Mouse (Mus musculus) layer of hippocampus, postnatal 25 days (tissue): ENCODE results near the gene Fsd2. TPM values are rescaled to one million over a fixed set of nuclear protein-coding genes. Genes with fewer than 3 reads are reported as not detected.

ENCODE experiments used
- DNase-seq, 2 experiments: peaks; one replicate each; pipeline ENCODE4 v3.0.0; 2022; ENCODE audit warnings: mixed read lengths in 2 of 2, low spot score in 1 of 2; ENCODE audit errors: extremely low spot score in 1 of 2
- total RNA-seq, 2 experiments: library from RNA; stranded (reverse); gene quantifications; 2 replicates each; pipeline ENCODE4 v1.2.3; 2021

Gene Fsd2
- total RNA-seq, 2 experiments from 2014 or later = 0.23 to 0.34 TPM

DNA sequence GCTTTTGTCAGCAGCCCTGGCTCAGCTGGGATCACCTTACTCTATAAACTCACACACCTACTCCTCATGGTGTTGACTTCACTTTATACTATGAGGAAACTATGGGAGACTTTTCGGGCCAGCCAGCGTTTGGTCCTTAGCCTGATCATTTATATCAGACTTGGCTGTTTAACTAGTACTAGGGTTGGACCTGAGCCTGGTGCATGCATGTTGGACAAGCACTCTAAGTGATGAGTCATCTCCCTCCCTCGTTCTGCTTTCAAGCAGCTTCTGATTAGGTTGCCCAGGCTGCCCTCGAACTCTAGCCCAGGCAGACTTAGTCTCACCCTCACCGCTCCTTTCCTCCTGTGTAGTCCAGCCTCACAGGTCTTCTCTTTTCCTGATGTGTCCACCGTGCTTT is 6.7 kb upstream of the Fsd2 start:
- no peak for DNase-seq

DNA sequence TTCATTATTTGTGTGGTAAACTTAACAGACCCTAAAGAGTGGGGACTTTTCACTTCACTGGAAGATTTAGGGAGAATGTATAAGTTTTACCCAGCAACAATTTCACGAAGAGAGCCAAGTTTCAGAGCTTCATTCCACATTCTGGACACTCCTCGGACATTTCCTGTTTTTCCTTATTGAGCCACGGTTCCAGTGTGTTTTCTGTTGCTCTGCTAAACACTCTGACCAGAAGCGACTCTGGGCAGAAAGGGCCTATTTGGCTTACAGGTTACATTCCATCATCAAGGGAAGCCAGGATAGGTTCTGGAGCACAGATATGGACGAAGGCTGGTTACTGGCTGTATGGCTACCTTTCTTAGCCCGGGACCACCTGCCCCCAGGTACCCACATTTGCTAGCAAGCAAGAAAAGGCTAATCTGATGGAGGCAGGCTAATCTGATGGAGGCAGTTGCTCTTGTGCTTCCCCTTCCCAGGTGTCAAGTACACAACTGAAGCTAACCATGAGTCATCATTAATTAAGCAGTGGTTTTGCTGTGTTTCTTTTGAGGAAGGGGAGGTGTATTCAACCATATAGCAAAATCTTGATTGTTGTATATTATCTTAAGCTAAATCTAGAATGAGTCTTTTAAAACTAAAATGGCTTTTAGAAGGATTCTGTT is 6.0 kb upstream of the Fsd2 start:
- no peak for DNase-seq

DNA sequence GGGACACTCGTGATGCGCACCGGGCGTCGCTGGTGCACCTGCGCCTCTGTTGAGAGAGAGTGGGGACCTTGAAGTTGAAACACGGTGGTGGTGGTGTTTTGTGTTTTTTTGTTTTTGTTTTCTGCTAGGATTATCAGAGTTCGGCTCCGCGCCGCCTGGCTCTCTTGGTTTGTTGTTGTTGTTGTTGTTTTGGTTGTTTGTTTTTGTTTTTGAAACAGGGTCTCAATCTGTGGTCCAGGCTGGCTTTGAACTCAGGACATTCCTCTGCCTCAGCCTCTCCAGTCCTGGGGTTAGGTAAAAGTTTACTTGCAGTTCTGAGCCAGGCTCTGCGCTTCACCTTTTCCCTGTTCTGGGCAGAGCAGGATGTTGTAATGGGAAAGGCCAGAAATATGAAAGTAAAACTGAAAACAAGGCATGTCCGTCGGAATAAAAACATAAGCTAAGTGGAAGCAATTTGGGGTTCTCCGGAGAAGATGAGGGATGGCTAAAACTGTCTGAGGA is 5.2 kb upstream of the Fsd2 start:
- DNase-seq = no peak

DNA sequence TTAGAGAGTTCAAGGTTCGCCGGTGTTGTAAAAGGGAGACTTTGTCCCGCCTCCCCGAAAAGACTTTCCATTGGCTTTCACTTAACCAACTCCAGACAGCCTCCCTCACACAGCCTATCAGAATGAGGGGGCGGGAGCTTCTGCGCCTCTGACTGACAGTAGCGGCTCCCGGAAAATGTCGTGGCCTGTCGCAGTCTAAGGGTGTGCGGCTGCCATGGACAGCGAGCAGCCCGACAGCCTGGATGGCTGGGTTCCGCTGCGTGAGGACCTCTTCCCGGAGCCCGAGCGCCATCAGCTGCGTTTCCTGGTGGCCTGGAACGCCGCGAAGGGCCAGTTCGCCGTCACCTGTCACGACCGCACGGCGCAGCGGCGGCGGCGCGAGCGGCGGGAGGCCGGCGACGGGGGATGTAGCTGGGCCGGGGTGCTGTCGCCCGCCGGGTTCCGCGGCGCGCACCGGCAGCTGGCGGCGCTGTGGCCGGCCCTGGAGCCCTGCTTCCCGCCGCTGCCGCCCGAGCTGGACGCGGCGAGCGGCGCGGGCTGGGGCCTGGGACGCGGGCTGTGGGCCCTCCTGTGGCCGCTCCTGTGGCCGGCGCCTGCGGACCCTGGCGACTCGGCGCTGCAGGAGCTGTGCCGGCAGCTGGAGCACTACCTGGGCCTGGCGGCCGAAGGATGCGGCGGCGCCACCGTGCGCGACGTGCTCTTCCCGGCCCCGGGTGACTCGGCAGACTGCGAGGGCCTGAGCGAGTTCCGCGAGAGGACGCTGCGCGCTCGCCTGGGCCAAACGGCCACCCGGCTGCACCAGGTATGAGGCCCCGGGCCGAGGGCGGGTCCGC is 4.6 kb upstream of the Fsd2 start, which contains the start of gene Whamm:
Gene Whamm (plus strand): TSS at position 159 of the 833 bp plus-strand sequence.
- peak; percentile 79 for DNase-seq

DNA sequence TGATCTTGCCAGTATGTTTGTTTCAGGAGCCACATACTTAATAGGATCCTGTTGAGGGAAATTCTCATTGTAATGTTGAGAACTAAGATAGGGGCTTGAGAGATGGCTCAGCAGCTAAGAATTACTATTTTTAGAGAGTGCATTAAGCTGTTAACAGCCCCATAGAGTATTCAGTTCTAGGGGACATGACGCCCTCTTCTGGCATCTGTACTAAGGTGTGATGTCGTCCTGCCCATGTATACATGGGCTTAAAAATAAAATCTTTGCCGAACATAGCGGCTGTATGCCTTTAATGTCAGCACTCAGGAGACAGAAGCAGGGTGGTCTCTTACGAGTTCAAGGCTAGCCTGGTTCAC is 4.0 kb upstream of the Fsd2 start:
- no peak for DNase-seq

DNA sequence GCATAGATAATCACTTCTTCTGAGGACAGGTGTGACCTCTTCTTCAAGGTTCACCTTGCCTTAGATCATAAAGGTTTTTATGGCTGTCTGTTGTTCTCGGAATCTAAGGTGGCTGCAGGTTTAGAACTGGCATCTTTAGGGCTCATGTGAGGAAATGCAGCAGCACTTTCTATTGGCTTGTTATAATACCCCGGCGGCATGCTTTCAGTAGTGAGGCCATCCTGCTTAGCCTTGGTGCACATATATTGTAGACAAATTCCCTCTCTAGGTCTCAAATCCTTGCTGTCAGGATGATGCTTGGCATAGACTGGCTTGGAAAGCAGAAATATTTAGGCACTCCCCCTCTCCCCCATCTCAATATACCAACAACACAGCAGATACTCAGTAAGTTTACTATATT is 3.5 kb upstream of the Fsd2 start:
- DNase-seq = no peak

DNA sequence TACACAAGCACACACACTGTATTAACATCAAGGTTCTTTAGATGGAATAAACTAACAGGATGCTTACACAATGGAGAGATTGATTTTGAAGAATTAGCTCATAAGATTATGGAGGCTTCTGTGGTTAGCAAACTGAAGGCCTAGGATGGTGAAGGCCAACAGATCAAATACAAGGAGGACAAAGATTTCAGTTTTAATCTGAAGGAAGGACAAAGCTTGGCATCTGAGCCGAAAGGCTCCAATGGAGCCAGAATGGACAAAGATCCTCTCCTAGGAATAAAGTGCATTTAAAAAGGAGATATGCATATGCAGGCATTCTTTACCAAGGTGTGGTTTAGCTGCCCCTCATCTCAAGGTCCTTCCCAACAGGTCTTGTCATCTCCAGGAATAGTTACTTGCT is 3.1 kb upstream of the Fsd2 start:
- no peak for DNase-seq

DNA sequence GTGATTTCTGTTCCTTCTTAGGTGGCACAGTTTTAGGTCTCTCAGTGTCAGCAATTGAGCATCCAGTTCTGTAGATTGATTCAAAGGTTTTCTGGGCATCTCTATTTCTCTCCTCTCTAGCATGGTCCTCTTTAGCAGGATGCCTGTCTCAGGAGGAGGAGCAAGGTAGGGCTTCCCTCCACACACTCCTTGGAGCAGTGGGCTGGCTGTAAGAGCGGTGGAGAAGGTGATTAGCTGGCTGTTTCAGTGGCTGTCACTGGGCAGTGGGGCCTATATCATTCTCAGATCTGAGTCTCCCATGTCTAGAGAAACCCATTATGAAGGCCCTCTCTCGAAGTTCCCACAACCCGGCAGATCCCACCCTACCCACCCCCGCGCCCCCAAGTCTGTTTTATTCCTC is 652 bp upstream of the Fsd2 start:
- no peak for DNase-seq

DNA sequence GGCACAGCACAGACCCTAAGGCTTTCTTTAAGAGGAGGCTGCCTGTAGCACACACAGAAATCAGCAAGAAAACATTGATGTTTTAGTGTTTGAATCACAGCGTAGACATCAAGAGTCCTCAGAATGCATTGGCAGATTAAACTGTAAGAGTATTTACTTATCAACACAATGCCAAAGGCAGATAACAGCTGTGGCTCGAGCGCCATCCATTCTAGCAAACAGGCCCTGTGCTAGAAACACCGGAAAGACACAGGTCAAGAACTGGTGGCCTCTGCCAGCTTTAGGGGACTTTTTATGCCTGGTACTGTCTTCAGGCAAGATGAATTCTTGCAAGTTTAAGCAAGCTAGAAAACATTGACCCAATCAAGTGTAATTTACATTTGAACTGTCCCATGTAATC is 412 bp downstream of the Fsd2 start:
- no peak for DNase-seq

DNA sequence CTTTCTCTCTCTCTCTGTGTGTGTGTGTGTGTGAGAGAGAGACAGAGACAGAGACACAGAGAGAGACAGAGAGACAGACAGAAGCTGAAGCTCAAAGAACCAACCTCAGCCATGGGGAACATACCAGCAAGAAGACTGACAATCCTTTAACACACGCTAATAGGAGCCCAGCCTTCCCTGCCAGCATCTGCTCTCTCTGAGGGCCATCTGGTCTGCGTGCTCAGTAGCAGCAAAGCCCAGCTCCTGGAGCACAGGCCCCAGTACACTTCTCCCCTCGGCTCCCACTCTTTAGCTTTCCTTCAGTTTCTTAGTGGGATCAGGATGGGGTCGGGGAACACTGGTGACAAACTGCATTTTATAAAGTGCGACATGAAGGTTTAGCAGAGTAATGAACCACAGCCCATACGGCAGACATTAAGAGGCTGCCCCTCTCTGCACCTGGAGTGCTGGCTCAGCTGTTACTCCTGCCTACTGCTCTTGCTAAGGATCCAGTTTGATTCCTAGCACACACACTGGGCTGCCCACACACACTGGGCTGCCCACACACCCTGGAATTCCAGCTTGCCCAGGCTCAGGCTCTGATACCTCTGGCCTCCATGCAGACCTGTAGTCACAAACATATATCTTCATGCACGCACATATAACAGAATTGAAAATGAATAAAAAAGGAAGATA is 1.2 kb downstream of the Fsd2 start:
- DNase-seq = peak; percentile 26 to 29

DNA sequence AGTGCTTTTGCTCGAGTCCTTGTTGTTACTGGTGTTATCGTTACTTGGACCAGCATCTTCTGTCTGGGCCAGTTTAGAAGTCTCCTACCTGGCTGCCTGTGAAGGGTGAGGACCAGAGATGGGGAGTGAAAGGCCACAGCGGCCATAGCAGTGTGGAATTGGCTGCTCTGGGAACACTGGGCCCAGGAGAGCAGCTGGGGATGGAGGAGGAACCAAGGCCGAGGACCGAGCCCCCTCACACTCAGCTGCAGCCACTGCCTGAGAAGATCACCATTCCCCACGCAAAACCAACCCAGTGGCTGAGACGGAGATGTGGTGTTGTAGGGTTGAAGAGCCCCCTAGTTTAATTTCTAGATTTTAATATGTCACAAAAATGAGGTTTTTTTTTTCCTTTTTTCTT is 2.0 kb downstream of the Fsd2 start:
- DNase-seq = no peak

DNA sequence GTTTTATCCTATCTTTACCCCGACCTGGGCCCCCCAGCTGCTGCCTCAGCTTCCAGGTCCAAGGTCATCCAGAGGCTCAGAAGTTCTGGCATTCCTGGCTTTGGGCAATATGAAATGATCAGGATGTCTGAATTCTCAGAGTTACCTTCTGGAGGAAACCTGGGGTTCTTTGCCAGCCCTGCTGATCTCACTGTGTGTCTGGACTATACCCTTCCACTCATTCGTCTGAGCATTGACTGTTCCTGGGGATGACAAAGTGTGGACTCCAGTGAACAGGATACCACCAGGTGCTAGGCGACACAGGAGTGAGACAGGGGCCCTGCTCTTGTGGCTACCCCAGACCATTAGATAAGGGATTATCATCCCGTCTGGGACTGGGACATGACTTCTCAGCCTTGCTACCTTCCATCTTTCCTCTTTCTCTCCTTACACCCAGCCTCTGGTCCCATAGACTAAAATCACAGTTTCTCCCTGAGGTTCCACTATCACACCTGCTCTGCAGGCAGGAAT is 3.2 kb downstream of the Fsd2 start:
- DNase-seq = no peak

DNA sequence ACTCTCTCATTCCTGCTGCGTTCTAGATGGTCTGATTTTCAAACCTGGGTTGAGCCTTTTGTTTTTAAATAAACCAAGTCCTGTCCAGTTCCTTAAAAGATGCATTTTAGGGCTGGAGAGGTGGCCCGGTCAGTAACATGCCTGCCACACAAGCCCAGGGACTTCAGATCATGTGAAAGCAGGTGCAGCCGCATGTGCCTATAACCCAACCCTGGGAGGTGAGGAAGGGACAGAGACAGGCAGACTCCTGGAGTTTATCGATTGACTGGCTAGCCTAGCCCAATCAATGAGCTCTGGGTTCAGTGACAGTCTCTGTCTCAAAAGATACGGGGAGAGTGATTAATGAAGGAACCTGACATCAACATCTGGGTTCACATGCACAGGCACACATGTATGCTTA is 5.5 kb downstream of the Fsd2 start:
- DNase-seq = no peak

DNA sequence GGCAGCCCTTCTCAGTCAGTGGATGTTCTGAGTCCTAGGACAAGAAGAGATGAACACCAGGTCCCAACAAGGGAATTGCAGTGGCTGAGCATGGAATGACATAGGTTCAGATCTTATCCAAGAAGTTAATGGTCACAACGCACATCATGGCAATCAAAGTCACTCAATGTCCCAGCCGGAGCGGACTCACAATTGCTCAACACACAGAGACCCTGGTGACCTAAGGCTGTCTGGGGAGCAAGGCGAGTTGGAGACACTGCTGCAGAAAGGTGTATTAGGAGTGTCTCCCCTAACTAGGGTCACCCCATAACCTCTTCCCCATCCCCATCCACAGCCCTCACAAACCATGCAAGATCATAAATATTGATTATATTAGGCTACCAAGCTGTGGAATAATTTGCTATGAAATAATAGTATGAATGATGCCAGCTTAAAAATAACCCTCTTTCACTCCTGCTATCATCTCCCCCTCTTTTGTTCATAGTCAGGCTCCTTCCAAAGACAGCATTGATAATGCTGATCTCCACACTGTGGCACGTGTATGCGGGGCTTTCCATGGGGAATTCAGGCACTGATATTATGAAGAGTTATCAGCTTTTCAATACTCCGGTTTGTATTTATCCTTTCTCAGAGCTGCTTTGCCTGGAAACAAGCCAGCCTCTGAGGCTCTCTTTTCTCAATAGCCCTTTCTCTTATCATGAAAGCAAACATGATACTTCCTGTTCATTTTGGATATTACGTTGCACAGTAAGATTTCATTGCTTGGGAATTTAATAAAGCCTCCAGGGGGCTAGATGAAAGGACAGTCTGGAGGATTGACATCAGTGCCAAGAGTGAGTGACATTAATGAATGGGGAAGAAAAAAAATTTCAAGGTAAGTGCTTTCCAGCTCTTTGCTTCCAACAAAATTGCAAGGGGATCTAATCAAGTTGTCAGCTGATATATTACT is 6.4 kb downstream of the Fsd2 start:
- no peak for DNase-seq

DNA sequence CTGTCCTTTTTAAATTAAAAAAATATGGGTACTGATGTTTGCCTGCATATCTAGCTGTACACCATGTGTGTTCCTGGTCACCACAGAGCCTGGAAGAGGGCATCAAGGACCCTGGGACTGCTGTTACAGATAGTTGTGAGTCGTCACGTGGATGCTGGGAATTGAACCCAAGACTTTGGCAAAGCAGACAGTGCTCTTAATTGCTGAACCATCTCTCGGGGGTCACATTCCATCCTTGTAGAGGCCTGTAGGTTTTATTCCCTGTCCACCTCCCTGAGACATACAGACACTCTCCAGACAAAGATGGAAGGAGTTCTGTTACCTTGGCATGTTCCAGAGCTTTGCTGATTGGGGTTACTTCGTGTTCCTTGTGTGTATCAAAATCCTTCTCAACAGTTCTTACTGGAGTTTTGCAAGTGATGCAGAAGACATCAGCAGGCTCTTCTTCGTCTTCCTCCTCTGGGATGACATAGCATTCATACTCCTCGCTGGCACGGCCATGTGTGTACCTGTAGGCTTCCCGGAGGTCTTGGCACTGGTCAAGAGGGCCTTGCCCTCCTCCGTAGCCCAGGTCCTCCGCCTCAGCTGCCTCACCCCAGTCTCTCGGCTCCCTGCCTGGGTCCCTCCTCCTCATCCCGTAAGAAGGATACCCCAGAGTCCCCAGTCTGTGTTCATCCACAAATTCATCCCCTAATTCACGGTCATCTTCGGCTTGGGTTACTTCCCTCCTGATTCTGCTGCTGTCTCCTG is 7.3 kb downstream of the Fsd2 start:
- no peak for DNase-seq

DNA sequence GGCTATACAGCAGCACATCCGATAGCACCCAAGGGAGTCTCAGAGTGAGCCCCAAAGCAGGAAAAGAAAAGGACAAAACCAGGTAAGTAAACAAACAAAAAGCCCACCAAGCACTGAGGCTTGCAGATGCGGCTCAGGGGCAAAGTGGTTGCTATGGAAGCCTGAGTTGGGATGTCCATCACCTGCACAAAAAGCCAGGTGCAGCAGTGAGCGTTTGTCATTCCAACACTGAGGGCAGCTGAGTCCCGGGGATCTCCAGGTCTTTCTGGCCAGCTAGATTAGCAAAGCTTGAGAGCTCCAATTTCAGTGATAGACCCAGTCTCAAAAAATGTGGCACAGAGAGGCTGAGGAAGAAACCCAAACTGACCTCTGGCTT is 8.8 kb downstream of the Fsd2 start:
- no peak for DNase-seq

DNA sequence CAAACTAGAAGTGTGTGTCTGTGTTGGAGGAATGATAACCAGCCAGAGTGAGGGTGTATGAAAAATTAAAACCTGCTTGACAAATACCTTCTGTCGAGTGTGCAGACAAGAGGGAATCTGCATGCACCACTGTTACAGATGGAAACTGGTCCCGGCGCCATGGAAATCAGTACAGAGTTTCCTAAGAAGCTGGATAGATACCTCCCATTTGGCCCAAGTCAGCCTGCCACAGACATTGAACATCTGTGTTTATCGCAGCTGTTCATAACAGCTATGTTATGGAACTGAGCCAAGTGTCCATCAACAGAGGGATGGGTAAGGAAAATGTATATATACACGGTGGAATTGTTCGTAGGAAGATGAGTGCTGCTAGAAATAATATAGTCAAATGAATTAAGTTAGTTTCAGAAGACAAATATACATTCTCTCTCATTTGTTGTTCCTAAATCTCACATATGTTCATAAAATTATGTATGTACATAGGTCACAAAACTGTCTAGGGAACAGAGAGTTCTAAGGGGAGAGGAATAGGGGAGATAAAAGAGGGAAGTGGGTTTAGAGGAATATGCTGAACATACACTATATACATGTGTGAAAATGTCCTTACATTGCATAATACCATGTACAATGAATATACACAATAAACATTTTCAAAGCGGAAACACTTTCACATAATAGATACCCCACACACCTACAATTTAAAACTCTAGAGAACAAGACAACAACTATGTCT is 9.3 kb downstream of the Fsd2 start:
- DNase-seq = no peak

DNA sequence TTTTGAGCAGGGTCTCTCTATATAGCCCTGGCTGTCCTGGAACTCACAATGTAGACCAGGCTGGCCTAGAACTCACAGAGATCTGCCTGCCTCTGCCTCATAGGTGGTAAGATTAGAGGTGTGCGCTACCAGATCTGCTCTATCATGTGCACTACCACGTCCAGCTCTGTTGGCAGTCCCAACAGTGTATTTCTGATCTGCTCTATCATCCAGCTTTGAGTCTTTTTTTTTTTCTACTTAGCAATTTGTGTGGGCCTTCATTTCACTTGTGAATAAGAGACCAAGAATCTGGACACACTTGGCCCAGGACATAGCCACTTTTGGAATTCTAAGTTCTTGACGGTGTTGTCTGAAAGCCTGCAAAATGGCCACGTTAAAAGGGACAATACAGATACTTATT is 9.9 kb downstream of the Fsd2 start:
- no peak for DNase-seq

DNA sequence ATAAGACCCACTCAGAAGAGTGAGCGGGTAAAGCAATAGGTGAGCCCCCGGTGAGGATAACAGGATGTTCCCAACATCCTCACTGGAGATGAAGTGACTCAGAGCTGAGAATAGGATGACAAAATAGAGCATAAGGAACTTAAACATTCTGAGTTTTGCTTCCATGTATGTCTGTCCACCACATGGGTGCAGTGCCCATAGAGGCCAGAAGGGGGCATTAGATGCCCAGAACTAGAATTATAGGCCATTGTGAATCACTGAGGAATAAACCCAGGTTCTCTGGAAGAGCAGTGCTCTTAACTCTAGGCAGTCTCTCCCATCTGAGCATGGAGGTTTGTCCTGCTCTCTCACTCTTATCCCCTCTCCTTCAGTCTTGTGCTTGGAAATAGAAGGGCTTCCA is 12.4 kb downstream of the Fsd2 start:
- no peak for DNase-seq
